Mouse (Mus musculus): ENCODE data around the gene Hcfc1. TPM values are rescaled to one million over a fixed set of nuclear protein-coding genes. Genes with fewer than 3 reads are reported as not detected.

Gene Hcfc1
- polyA plus RNA-seq, 1 experiment from 2014 or later, result 59.4 TPM

DNA sequence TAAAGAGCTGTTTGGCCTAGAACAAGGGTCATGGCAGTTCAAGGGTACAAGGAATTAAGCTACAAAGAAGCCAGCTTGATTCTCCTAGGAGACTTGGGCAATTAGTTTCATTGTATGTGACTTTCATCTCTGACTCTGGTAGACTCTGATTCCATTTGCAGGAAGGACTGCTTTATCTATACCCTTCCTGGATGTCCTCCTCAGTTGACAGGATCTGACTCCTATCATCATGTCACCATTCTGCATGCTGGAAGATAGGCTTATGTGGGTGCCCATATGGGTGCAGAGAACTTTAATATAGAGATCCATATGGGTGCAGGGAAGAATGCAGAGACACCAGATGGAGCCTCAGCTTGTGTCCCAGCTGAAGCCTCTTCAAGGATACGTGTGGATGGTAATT is 3.0 kb upstream of the Hcfc1 start:
- H3K9ac ChIP-seq, result no peak overlapping the region
- no peak overlapping the region for H3K27ac ChIP-seq
- H3K4me3 ChIP-seq, result no peak overlapping the region
- H3K36me3 ChIP-seq (ENCODE audit: poor library complexity, severe bottlenecking), result no peaks in the 10 kb centered on the region
- ATAC-seq, result no peak
- H3K27me3 ChIP-seq, result no peaks in the 10 kb centered on the region
- 96% methylated on average over 1 of the region's 1 CpGs for WGBS
- H3K4me2 ChIP-seq, result no peak overlapping the region
- H3K9me3 ChIP-seq (replicated peaks), result no peaks in the 10 kb centered on the region
- peaks cover 10% of the 10 kb centered on the region for H3K4me1 ChIP-seq

DNA sequence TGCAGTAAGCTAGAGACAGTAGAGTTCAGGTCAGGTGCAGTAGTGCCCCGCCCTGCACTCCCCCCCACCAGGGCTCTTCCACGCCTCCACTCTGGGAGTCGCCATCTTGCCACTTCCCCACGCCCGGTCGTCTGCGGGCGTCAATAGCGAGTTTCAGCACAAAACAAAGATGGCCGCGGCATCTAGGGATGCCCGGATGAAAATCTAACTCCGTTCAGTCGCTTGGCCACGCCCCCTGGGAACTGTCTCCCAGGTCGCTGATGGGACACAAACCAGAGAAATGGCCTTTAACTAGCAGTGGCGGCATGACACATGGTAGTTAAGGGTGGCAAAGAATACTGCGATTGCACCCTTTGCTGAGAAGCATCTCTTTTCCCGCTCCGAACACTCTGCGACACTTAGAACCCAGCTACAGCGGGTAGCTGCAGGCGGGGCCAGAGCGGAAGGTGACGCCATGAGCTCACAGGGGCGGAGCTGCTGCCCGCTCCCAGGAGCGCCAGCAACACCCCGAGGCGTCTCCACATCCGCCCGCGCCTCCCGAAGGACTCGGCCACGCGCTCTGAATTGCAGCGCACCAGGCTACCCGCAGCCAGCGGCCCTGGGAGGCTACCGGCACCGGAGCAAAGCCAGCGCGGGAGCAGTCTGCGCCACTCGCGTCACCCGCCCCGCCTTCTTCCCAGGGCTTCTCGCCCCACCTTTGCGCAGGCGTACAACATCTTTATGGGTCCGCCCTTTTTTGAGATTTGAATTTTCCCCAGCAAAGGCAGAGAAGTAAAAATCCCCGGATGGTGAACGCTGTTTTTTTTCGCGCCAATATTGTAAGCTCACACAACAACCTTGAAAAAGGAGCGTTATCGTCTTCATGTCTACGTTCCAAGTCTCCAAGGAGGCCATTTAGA is 1.3 kb upstream of the Hcfc1 start:
- no peaks in the 10 kb centered on the region for H3K27me3 ChIP-seq
- 23% methylated on average over 42 of the region's 60 CpGs for WGBS
- H3K9me3 ChIP-seq (replicated peaks), result no peaks in the 10 kb centered on the region
- peak; percentile 87 for ATAC-seq
- H3K4me3 ChIP-seq, result peak overlapping the region; percentile 77
- peak overlapping the region; percentile 75 for H3K9ac ChIP-seq
- H3K4me1 ChIP-seq, result peaks cover 27% of the 10 kb centered on the region
- H3K36me3 ChIP-seq (ENCODE audit: poor library complexity, severe bottlenecking), result no peaks in the 10 kb centered on the region
- peak overlapping the region; percentile 98 for H3K27ac ChIP-seq
- H3K4me2 ChIP-seq, result peak overlapping the region; percentile 52

DNA sequence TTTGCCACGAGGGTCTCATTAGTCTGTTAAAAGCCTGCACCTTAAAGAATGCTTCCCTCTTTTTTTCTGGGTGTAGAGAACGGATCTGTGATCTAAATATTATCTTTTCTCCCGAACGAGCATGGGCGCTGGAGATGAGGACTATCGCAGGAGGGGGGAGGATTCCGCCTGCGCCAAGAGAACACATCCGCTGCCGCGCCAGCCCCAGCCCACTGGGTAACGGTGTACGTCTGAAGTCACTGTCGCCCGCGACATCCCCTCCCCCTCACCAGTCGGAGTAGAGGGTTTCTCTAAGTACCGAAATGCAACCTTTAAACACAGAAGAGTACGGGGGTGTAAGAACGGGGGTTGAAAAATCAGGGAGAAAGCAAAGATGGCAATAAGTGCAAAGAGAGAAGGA is 850 bp downstream of the Hcfc1 start:
- H3K27ac ChIP-seq, result peak overlapping the region; percentile 98
- 25% methylated on average over 20 of the region's 20 CpGs for WGBS

DNA sequence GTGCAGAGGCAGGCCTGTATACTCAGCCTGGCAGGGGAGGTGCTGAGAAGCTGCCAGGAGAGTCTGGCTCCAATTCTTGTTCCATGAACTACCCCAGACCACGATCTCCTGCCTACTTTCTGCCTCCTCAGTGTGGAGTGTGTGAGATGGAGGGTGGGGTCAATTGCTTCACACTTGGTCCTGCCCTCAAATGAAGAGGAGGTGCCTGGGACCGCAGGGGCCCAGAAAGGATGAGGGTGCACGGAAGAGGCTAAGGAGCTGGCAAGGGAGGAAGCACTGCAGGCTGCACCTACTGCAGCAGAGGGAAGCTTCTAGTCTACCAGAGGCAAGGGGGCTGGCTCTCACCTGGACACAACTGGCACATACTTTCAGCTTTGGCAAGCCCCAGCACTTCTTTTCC is 1.8 kb downstream of the Hcfc1 start:
- WGBS, result 51% methylated on average over 3 of the region's 3 CpGs
- peak overlapping the region; percentile 77 for H3K4me3 ChIP-seq
- peak overlapping the region; percentile 81 for H3K4me2 ChIP-seq
- H3K27ac ChIP-seq, result no peak overlapping the region
- H3K4me1 ChIP-seq, result peaks cover 34% of the 10 kb centered on the region
- no peaks in the 10 kb centered on the region for H3K9me3 ChIP-seq (replicated peaks)
- H3K36me3 ChIP-seq (ENCODE audit: poor library complexity, severe bottlenecking), result peaks cover 16% of the 10 kb centered on the region
- no peak for ATAC-seq
- peak overlapping the region; percentile 75 for H3K9ac ChIP-seq
- H3K27me3 ChIP-seq, result no peaks in the 10 kb centered on the region

More for the DNA sequence above, 850 bp downstream of the Hcfc1 start:
- H3K9me3 ChIP-seq (replicated peaks), result no peaks in the 10 kb centered on the region
- H3K36me3 ChIP-seq (ENCODE audit: poor library complexity, severe bottlenecking), result peaks cover 7% of the 10 kb centered on the region; the same call in 1 of the 2 replicates
- peak overlapping the region; percentile 81 for H3K4me2 ChIP-seq
- peak overlapping the region; percentile 75 for H3K9ac ChIP-seq
- no peaks in the 10 kb centered on the region for H3K27me3 ChIP-seq
- peaks cover 34% of the 10 kb centered on the region for H3K4me1 ChIP-seq
- ATAC-seq, result no peak
- peak overlapping the region; percentile 77 for H3K4me3 ChIP-seq

DNA sequence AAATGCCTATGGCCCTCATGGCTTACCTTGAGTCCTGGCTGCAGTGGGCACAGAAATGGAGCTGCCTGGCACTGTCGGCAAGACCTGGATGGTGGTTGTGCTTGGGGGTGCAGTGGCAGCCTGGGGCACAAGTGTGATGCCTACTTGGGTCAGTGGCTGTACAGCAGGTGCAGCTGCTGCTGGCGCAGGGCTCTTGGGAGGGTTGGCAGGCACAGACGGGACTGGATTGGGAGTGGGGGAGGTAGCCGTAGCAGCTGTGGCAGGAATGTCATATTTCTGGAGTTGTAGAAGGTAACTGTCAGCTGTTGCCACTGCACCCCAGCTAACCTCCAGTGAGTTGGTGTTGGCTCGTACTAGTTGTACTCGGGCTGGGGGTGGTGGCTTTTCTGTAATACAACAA is 11.2 kb downstream of the Hcfc1 start:
- 93% methylated on average over 6 of the region's 6 CpGs for WGBS
- no peak overlapping the region for H3K9ac ChIP-seq
- no peaks in the 10 kb centered on the region for H3K27me3 ChIP-seq
- H3K27ac ChIP-seq, result no peak overlapping the region
- H3K9me3 ChIP-seq (replicated peaks), result no peaks in the 10 kb centered on the region
- no peak overlapping the region for H3K4me2 ChIP-seq
- no peak overlapping the region for H3K4me3 ChIP-seq
- H3K4me1 ChIP-seq, result no peaks in the 10 kb centered on the region
- H3K36me3 ChIP-seq (ENCODE audit: poor library complexity, severe bottlenecking), result peaks cover 95% of the 10 kb centered on the region
- ATAC-seq, result no peak

DNA sequence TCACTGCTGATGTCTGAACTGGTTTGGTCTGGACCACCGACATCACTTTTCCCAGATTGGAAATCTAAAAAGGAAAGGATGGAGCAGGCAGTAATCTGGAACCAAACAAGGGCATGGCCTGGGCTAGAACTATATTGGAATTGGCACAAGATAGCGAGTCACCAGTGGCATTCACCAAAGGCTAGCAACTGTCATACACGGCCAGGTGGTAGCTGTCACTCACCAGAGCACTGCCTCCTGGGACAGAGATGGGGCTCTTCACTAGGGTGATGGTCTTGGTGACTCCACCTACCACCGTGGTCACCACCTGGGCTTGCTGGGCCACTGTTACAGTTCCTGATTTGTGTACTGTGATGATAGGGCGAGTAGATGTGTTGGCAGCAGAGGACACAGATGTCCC is 13.6 kb downstream of the Hcfc1 start:
- Histone ChIP-seq H3K4me2 (no peak overlapping the region), H3K4me1 (no peaks in the 10 kb centered on the region), H3K9ac (no peak overlapping the region), H3K36me3 (ENCODE audit: poor library complexity, severe bottlenecking) (peaks cover 95% of the 10 kb centered on the region), H3K9me3 (replicated peaks) (no peaks in the 10 kb centered on the region), H3K4me3 (no peak overlapping the region), H3K27me3 (no peaks in the 10 kb centered on the region), H3K27ac (no peak overlapping the region)
- ATAC-seq, result no peak
- 89% methylated on average over 5 of the region's 5 CpGs for WGBS

DNA sequence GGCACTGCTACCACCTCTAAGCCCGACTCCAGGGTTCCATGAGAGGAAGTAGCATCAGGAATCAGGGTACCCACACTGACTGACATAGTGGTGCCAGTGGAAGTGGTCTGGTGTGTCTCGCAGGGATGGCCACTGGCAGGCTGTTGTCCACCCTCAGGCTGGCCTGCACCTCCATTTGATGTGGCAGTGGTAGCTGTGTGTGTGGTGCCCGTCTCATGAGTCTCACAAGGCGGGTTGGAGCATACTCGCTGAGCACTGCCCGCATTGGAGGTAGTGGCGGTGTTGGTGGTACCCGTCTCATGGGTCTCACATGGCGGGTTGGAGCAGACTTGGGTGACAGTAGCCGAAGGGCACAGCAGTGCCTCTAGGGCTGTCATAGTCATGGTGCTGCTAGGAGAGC is 16.8 kb downstream of the Hcfc1 start:
- H3K9me3 ChIP-seq (replicated peaks), result no peaks in the 10 kb centered on the region
- no peaks in the 10 kb centered on the region for H3K27me3 ChIP-seq
- no peak overlapping the region for H3K4me3 ChIP-seq
- H3K36me3 ChIP-seq (ENCODE audit: poor library complexity, severe bottlenecking), result peaks cover 97% of the 10 kb centered on the region
- no peak overlapping the region for H3K9ac ChIP-seq
- H3K4me1 ChIP-seq, result no peaks in the 10 kb centered on the region
- no peak overlapping the region for H3K4me2 ChIP-seq
- ATAC-seq, result no peak
- 91% methylated on average over 10 of the region's 10 CpGs for WGBS
- H3K27ac ChIP-seq, result no peak overlapping the region

DNA sequence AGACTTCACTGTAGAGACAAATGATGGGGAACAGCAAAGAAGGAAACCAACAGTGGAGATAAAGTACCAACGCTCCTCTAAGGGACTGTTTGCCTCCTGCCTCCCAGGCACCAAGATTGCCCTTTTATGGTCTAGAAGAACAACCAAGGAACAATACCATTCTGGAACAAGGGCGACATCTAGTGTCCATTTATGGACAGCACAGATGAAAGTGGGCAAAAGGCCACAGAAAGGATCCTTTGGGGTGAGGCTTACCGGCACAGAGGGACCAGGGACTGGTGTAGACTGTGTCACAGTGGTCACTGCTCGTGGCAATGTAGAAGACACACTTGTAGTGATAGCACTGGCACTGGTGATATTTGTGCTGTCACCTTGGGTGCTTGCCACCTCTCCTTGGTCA is 17.5 kb downstream of the Hcfc1 start:
- Histone ChIP-seq H3K27ac (no peak overlapping the region), H3K4me2 (no peak overlapping the region), H3K9ac (no peak overlapping the region), H3K4me1 (no peaks in the 10 kb centered on the region), H3K9me3 (replicated peaks) (no peaks in the 10 kb centered on the region), H3K4me3 (no peak overlapping the region), H3K36me3 (ENCODE audit: poor library complexity, severe bottlenecking) (peaks cover 99% of the 10 kb centered on the region), H3K27me3 (no peaks in the 10 kb centered on the region)
- peak; percentile 44; the same call in 1 of the 2 replicates for ATAC-seq
- WGBS, result 38% methylated on average over 4 of the region's 4 CpGs

DNA sequence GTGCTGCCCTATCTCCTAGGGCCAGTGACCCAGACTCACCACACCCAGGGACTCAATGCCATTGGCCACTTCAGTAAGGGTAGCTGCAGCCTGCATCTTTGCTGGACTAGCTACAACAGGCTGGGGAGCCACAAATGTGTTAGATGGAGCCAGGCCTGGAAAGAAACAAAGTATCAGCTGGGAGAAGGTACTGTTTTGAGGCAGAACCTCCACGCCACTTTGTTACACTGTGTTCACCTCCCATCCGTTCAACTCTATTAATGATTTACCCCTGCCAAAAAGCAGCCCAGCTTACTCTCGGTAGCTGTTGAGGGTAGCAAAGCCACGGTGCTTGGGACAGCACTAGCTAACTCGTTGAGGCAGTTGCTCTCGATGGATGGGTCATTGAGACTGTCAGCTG is 19.3 kb downstream of the Hcfc1 start:
- H3K4me3 ChIP-seq, result no peak overlapping the region
- WGBS, result 87% methylated on average over 6 of the region's 6 CpGs
- H3K9me3 ChIP-seq (replicated peaks), result no peaks in the 10 kb centered on the region
- no peaks in the 10 kb centered on the region for H3K27me3 ChIP-seq
- peaks cover 99% of the 10 kb centered on the region for H3K36me3 ChIP-seq (ENCODE audit: poor library complexity, severe bottlenecking)
- ATAC-seq, result no peak
- H3K9ac ChIP-seq, result no peak overlapping the region
- no peak overlapping the region for H3K4me2 ChIP-seq
- H3K27ac ChIP-seq, result no peak overlapping the region
- no peaks in the 10 kb centered on the region for H3K4me1 ChIP-seq

DNA sequence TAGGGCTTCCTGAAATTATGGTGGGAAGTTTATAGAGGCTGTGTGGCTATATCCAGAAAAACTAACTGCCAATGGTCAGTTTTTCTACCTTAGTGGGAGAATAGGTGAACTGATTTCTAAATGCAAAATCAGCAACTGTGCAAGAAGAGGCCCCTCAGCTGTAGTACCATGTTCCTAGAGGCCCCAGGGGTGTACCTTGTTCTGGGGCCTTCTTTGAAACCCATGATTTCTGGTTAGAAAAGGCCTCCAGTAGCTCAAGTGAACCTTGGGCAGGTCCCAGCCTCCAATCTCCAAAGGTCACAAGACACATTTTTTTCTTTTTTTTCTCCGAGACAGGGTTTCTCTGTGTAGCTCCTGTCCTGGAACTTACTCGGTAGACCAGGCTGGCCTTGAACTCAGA is 23.9 kb downstream of the Hcfc1 start:
- no peak overlapping the region for H3K9ac ChIP-seq
- H3K27ac ChIP-seq, result no peak overlapping the region
- H3K4me3 ChIP-seq, result no peak overlapping the region
- H3K27me3 ChIP-seq, result no peaks in the 10 kb centered on the region
- H3K36me3 ChIP-seq (ENCODE audit: poor library complexity, severe bottlenecking), result peaks cover 63% of the 10 kb centered on the region
- H3K4me2 ChIP-seq, result no peak overlapping the region
- ATAC-seq, result no peak
- 76% methylated on average over 2 of the region's 2 CpGs for WGBS
- no peaks in the 10 kb centered on the region for H3K9me3 ChIP-seq (replicated peaks)
- no peaks in the 10 kb centered on the region for H3K4me1 ChIP-seq

DNA sequence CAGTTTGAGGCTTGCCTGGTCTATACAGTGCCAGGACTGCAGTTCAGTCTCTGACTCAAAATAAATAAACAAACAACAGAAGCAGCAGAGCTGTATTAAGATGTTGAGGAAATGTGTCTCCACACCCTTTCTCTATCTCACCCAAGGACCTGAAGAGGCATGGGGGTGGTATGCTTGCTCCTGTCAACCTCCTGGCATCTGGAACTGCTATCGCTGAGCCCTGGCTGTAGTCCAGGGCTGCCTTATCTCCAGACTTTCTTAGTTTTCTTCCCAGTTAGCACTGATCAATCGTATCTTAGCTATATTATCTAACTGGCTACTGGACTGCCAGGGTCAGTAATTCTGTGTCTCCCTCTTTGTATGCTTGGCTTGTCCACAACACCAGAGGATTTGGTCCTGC is 24.3 kb downstream of the Hcfc1 start:
- H3K4me1 ChIP-seq, result no peaks in the 10 kb centered on the region
- no peak overlapping the region for H3K4me3 ChIP-seq
- H3K27ac ChIP-seq, result no peak overlapping the region
- H3K4me2 ChIP-seq, result no peak overlapping the region
- WGBS, result 86% methylated on average over 2 of the region's 2 CpGs
- ATAC-seq, result no peak
- peaks cover 58% of the 10 kb centered on the region for H3K36me3 ChIP-seq (ENCODE audit: poor library complexity, severe bottlenecking)
- H3K27me3 ChIP-seq, result no peaks in the 10 kb centered on the region
- H3K9ac ChIP-seq, result no peak overlapping the region
- no peaks in the 10 kb centered on the region for H3K9me3 ChIP-seq (replicated peaks)

DNA sequence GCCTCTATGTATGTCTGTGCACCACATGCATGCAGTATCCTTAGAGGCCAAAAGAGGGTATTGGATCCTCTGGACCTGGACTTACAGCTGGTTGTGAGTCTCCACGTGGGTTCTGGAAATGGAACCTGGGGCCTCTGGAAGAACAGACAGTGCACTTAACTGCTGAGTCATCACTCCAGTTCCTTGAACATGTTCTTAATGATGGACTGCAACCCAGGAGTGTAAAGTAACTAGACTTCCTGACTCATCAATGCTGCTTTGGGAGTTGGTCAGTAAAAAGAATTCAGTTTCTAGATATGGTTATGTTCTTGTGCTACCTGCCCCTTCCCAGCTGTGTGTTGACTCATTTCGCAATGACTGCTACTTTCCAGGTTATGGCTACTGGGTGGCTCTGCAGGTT is 34.3 kb downstream of the Hcfc1 start:
- H3K4me1 ChIP-seq, result no peaks in the 10 kb centered on the region
- no peaks in the 10 kb centered on the region for H3K9me3 ChIP-seq (replicated peaks)
- 82% methylated on average over 2 of the region's 2 CpGs for WGBS
- no peak overlapping the region for H3K4me3 ChIP-seq
- no peak overlapping the region for H3K27ac ChIP-seq
- ATAC-seq, result no peak
- H3K9ac ChIP-seq, result no peak overlapping the region
- H3K36me3 ChIP-seq (ENCODE audit: poor library complexity, severe bottlenecking), result no peaks in the 10 kb centered on the region
- H3K27me3 ChIP-seq, result no peaks in the 10 kb centered on the region
- no peak overlapping the region for H3K4me2 ChIP-seq

Measured in forebrain, embryonic 13.5 days (tissue).